Mouse (Mus musculus) forebrain, embryonic 14.5 days (tissue): ENCODE measurements at regions not wholly inside any gene's neighbourhood (a gene's known extent, or its start where the extent isn't known, plus 50 kb on each side); places are given as distances from the start of the nearest gene placed in this dataset.
A peak's percentile ranks its signal among the peaks of the same experiment; 100 is the strongest.

Source experiments
- ATAC-seq: fragments of 200-750 bp; cut with Nextera tagmentation; 2 replicates; pipeline ENCODE4 v1.8.0; 2017; ENCODE audit warnings: mild to moderate bottlenecking, moderate library complexity
- DNase-seq: peaks from one replicate; pipeline ENCODE4 v3.0.0-alpha.2; 2015; ENCODE audit warnings: low spot score
- H3K27ac ChIP-seq: fragments of 300-500 bp; sonication (generic); 2 replicates; pipeline ENCODE4 v1.5.1; 2014; ENCODE audit warnings: low read depth, mild to moderate bottlenecking, control low read depth, low read length, moderate library complexity
- H3K27me3 ChIP-seq: fragments of 300-500 bp; sonication (generic); replicated peaks from 2 replicates; pipeline ENCODE4 v1.6.1; 2014; ENCODE audit warnings: low read length, control low read depth, mixed read lengths; ENCODE audit not compliant: control insufficient read depth, insufficient read depth
- H3K36me3 ChIP-seq: fragments of 300-500 bp; sonication (generic); 2 replicates; pipeline ENCODE4 v1.6.1; 2014; ENCODE audit warnings: low read length, control low read depth; ENCODE audit not compliant: control insufficient read depth, insufficient read depth
- H3K4me1 ChIP-seq: fragments of 300-500 bp; sonication (generic); 2 replicates; pipeline ENCODE4 v1.6.1; 2014; ENCODE audit warnings: antibody characterized with exemption, low read length, control low read depth; ENCODE audit not compliant: control insufficient read depth, insufficient read depth
- H3K4me2 ChIP-seq: fragments of 300-500 bp; sonication (generic); 2 replicates; pipeline ENCODE4 v1.6.1; 2014; ENCODE audit warnings: mild to moderate bottlenecking, control low read depth, low read length
- H3K4me3 ChIP-seq: fragments of 300-500 bp; sonication (generic); 2 replicates; pipeline ENCODE4 v1.5.1; 2014; ENCODE audit warnings: low read depth, low read length, control low read depth
- H3K9ac ChIP-seq: fragments of 300-500 bp; sonication (generic); 2 replicates; pipeline ENCODE4 v1.6.1; 2014; ENCODE audit warnings: mild to moderate bottlenecking, low read length, control low read depth, moderate library complexity
- H3K9me3 ChIP-seq: fragments of 300-500 bp; sonication (generic); replicated peaks from 2 replicates; pipeline ENCODE4 v1.6.1; 2016; ENCODE audit warnings: low read length, control low read depth, mixed read lengths; ENCODE audit not compliant: control insufficient read depth
- WGBS: fragments of 180-500 bp; shearing (Covaris S2); extraction: QIAGEN DNeasy Blood & Tissue Kit; methylation state at CpG from one replicate; pipeline ENCODE4 v1.1.7; 2014; 5-methylcytosine and 5-hydroxymethylcytosine counted together

GRCm38 (mm10) chr9:85593867-85594266 is 155.3 kb downstream of the Ibtk start:
- Histone ChIP-seq H3K4me3 (no peak overlapping the region), H3K27me3 (no peaks in the 10 kb centered on the region), H3K36me3 (no peaks in the 10 kb centered on the region), H3K9me3 (no peaks in the 10 kb centered on the region), H3K4me2 (no peak overlapping the region), H3K27ac (no peak overlapping the region), H3K4me1 (no peaks in the 10 kb centered on the region), H3K9ac (no peak overlapping the region)
- no peak for ATAC-seq
- WGBS, result 84% methylated on average over 4 of the region's 4 CpGs
- DNase-seq, result no peak

DNA sequence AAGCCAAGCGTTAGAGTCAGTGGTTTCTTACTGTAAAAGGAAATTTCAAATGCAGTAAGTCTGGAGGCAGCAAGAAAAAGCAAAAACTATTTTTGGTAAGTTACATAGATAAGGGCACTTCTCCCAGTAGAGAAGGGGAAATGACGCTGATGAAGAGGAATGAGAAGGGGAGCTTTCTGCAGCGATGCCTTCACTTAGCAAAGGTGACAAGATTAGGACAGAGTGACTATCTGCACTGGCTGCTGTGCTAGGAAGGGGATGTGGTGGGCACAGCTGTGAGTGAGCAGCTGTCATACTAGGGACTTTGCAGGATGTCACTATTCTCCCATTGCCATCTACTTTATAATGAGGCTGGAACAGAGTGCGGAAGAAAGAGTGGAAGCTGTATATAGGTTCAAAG is 156.5 kb downstream of the Ibtk start:
- Histone ChIP-seq H3K4me3 (no peak overlapping the region), H3K4me1 (no peaks in the 10 kb centered on the region), H3K4me2 (no peak overlapping the region), H3K9me3 (no peaks in the 10 kb centered on the region), H3K36me3 (no peaks in the 10 kb centered on the region), H3K27ac (no peak overlapping the region), H3K9ac (no peak overlapping the region), H3K27me3 (no peaks in the 10 kb centered on the region)
- ATAC-seq, result no peak
- 93% methylated on average over 4 of the region's 4 CpGs for WGBS
- DNase-seq, result no peak

GRCm38 (mm10) chr9:85589210-85589609 is 159.9 kb downstream of the Ibtk start:
- H3K4me1 ChIP-seq, result no peaks in the 10 kb centered on the region

DNA sequence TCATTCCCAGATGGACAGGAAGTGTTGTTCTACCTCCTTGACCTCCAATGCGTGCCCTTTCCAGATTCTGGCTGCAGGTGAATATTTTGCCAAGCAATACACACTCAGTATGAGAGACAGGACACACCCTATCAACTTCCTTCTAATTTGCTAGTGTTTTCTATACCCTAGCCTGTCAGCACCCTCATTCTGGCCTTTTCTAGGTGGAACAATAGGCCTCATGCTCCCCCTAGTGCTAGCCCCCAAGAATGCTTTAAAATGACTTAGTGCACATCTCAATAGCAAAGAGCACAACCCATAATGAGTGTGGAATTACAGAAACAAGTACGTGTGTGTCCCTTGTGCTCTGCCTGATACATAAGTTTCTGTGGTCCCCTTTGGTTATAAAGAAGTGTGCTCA is 161.1 kb downstream of the Ibtk start:
- H3K9me3 ChIP-seq, result no peaks in the 10 kb centered on the region
- H3K4me2 ChIP-seq, result no peak overlapping the region
- 34% methylated on average over 2 of the region's 2 CpGs for WGBS
- no peaks in the 10 kb centered on the region for H3K4me1 ChIP-seq
- H3K27me3 ChIP-seq, result no peaks in the 10 kb centered on the region
- no peak overlapping the region for H3K27ac ChIP-seq
- DNase-seq, result peak; percentile 58
- peak; percentile 66; the same call in 1 of the 2 replicates for ATAC-seq
- H3K36me3 ChIP-seq, result no peaks in the 10 kb centered on the region
- no peak overlapping the region for H3K4me3 ChIP-seq
- no peak overlapping the region for H3K9ac ChIP-seq

More at GRCm38 (mm10) chr9:85589210-85589609, 159.9 kb downstream of the Ibtk start:
- Histone ChIP-seq H3K4me2 (no peak overlapping the region), H3K27me3 (no peaks in the 10 kb centered on the region), H3K4me3 (no peak overlapping the region), H3K9ac (no peak overlapping the region), H3K9me3 (no peaks in the 10 kb centered on the region), H3K36me3 (no peaks in the 10 kb centered on the region), H3K27ac (no peak overlapping the region)
- DNase-seq (peak; percentile 25), ATAC-seq (peak; percentile 54; the same call in 1 of the 2 replicates)
- WGBS, result 75% methylated on average over 3 of the region's 3 CpGs

- WGBS, result 80% methylated on average over 1 of the region's 1 CpGs
- Histone ChIP-seq H3K4me1 (no peaks in the 10 kb centered on the region), H3K4me2 (no peak overlapping the region), H3K9me3 (no peaks in the 10 kb centered on the region), H3K9ac (no peak overlapping the region), H3K36me3 (no peaks in the 10 kb centered on the region), H3K27me3 (no peaks in the 10 kb centered on the region), H3K27ac (no peak overlapping the region), H3K4me3 (no peak overlapping the region)
- peak; percentile 3 for DNase-seq
- ATAC-seq, result no peak
These were observed 168.0 kb downstream of the Ibtk start for GRCm38 (mm10) chr9:85581028-85581595.

DNA sequence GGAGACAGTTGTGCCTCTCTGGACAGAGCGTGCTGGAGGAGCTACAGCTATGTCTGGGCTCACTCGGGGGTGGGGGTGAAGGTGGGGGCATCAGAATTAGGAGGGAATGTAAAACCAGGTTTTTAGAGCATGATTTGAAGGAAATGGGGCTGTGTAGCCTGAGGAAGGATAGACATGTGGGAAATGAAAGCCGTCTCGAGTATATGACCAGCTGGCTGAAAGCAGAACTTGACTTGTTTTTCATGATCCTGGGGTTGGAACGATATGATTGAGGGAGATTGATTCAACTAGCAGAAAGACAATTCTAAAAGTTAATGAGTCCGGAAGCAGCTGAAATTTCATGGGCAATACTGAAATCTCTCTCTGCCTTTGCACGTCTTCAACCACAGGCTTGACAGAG is 171.3 kb downstream of the Ibtk start:
- DNase-seq, result no peak
- Histone ChIP-seq H3K9me3 (no peaks in the 10 kb centered on the region), H3K9ac (no peak overlapping the region), H3K27me3 (no peaks in the 10 kb centered on the region), H3K36me3 (no peaks in the 10 kb centered on the region), H3K4me2 (no peak overlapping the region), H3K4me3 (no peak overlapping the region), H3K27ac (no peak overlapping the region), H3K4me1 (no peaks in the 10 kb centered on the region)
- no peak for ATAC-seq
- WGBS, result 93% methylated on average over 7 of the region's 7 CpGs

- Histone ChIP-seq H3K9me3 (no peaks in the 10 kb centered on the region), H3K4me3 (no peak overlapping the region), H3K27me3 (no peaks in the 10 kb centered on the region), H3K4me1 (no peaks in the 10 kb centered on the region), H3K36me3 (no peaks in the 10 kb centered on the region), H3K9ac (no peak overlapping the region), H3K27ac (no peak overlapping the region), H3K4me2 (no peak overlapping the region)
- 97% methylated on average over 1 of the region's 1 CpGs for WGBS
- no peak for DNase-seq
- no peak for ATAC-seq
These were observed 171.8 kb downstream of the Ibtk start for GRCm38 (mm10) chr9:85577338-85577737.

DNA sequence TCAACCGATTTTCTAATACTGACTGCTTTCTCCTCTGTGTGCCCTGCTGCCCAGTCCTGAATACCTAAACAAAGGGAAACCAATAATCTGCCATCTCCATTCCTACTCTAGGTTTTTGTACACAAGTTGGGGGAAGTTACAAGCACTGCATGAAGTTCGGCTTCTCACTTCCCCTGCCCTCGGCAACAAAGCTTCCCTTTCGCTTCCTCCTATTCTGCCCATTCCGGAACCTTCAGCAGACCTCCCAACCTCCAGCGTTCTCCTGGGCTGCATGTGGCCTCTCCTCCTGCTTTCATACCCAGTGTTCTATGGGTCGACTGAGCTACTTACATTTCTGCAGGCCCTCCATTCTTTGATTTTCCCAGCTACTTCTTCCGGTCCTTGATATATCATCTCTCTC is 180.3 kb downstream of the Ibtk start:
- no peaks in the 10 kb centered on the region for H3K4me1 ChIP-seq
- no peak for ATAC-seq
- H3K36me3 ChIP-seq, result no peaks in the 10 kb centered on the region
- H3K4me3 ChIP-seq, result no peak overlapping the region
- 84% methylated on average over 8 of the region's 8 CpGs for WGBS
- no peaks in the 10 kb centered on the region for H3K27me3 ChIP-seq
- no peak for DNase-seq
- no peak overlapping the region for H3K9ac ChIP-seq
- no peaks in the 10 kb centered on the region for H3K9me3 ChIP-seq
- H3K27ac ChIP-seq, result no peak overlapping the region
- H3K4me2 ChIP-seq, result no peak overlapping the region

GRCm38 (mm10) chr9:85551871-85552270 is 197.3 kb downstream of the Ibtk start:
- no peaks in the 10 kb centered on the region for H3K27me3 ChIP-seq
- ATAC-seq (no peak), DNase-seq (no peak)
- no peaks in the 10 kb centered on the region for H3K36me3 ChIP-seq
- H3K9me3 ChIP-seq, result no peaks in the 10 kb centered on the region
- 29% methylated on average over 1 of the region's 1 CpGs for WGBS
- H3K4me3 ChIP-seq, result no peak overlapping the region
- H3K4me1 ChIP-seq, result no peaks in the 10 kb centered on the region
- no peak overlapping the region for H3K9ac ChIP-seq
- no peak overlapping the region for H3K27ac ChIP-seq
- no peak overlapping the region for H3K4me2 ChIP-seq
